Mouse (Mus musculus) forebrain, embryonic 10.5 days (tissue): Measurements from ENCODE around the gene Hist1h2ad. TPM values are rescaled to one million over a fixed set of nuclear protein-coding genes. Genes with fewer than 3 reads are reported as not detected.
A peak's percentile ranks its signal among the peaks of the same experiment; 100 is the strongest.
"Not testable (repeated sequence)": the region's sequence is repeated elsewhere in the genome, so short reads cannot be mapped to it uniquely, and the experiment has no call there.

Source experiments
- DNase-seq: peaks from one replicate; pipeline ENCODE4 v3.0.0-alpha.2; 2017; ENCODE audit warnings: low spot score; ENCODE audit errors: extremely low spot score
- H3K27ac ChIP-seq: fragments of 300-500 bp; sonication (generic); 2 replicates; pipeline ENCODE4 v1.5.1; 2016; ENCODE audit warnings: mild to moderate bottlenecking
- H3K27me3 ChIP-seq: fragments of 300-500 bp; sonication (generic); 2 replicates; pipeline ENCODE4 v1.6.1; 2016; ENCODE audit warnings: mild to moderate bottlenecking; ENCODE audit not compliant: poor library complexity, severe bottlenecking
- H3K36me3 ChIP-seq: fragments of 300-500 bp; sonication (generic); replicated peaks from 2 replicates; pipeline ENCODE4 v1.6.1; 2016; ENCODE audit warnings: mild to moderate bottlenecking, moderate library complexity
- H3K4me1 ChIP-seq: fragments of 300-500 bp; sonication (generic); 2 replicates; pipeline ENCODE4 v1.6.1; 2016
- H3K4me3 ChIP-seq: fragments of 300-500 bp; sonication (generic); 2 replicates; pipeline ENCODE4 v1.5.1; 2016; ENCODE audit warnings: mild to moderate bottlenecking, moderate library complexity
- H3K9me3 ChIP-seq: fragments of 300-500 bp; sonication (generic); 2 replicates; pipeline ENCODE4 v1.6.1; 2016; ENCODE audit warnings: mild to moderate bottlenecking, moderate library complexity
- WGBS: fragments of 180-500 bp; shearing (Covaris S2); methylation state at CpG from one replicate; pipeline ENCODE4 v1.1.7; 2016; 5-methylcytosine and 5-hydroxymethylcytosine counted together
- polyA plus RNA-seq: library from polyadenylated mRNA; unstranded; fragments of >200 nt; fragmentation: Nextera tagmentation; extraction: Ambion mirVana; gene quantifications from 2 replicates; pipeline ENCODE4 v1.2.1, GENCODE M21; 2016

Hist1h2ad gene
- polyA plus RNA-seq, 1 experiment from 2014 or later = 1.5 TPM

GRCm38 (mm10) chr13:23544787-23545120 is 29.4 kb upstream of the Hist1h2ad start:
- Histone ChIP-seq H3K4me1 (peaks cover 26% of the 10 kb centered on the region), H3K4me3 (peak overlapping the region; percentile 57), H3K27ac (peak overlapping the region; percentile 95)
- peak; percentile 14 for DNase-seq
- WGBS = 0% methylated on average over 14 of the region's 14 CpGs
- H3K36me3 ChIP-seq, H3K9me3 ChIP-seq, H3K27me3 ChIP-seq: not testable (repeated sequence)

- H3K27me3 ChIP-seq = no peaks in the 10 kb centered on the region
- H3K36me3 ChIP-seq = no peaks in the 10 kb centered on the region
- H3K27ac ChIP-seq = peak overlapping the region; percentile 76
- H3K4me1 ChIP-seq = peaks cover 36% of the 10 kb centered on the region
- no peaks in the 10 kb centered on the region for H3K9me3 ChIP-seq
- peak overlapping the region; percentile 31; the same call in 1 of the 2 replicates for H3K4me3 ChIP-seq
- 78% methylated on average over 5 of the region's 5 CpGs for WGBS
- DNase-seq = no peak
Measured at GRCm38 (mm10) chr13:23546694-23547093, 27.5 kb upstream of the Hist1h2ad start.

- Histone ChIP-seq H3K36me3 (no peaks in the 10 kb centered on the region), H3K9me3 (no peaks in the 10 kb centered on the region), H3K27ac (peak overlapping the region; percentile 98), H3K4me3 (peak overlapping the region; percentile 54), H3K27me3 (no peaks in the 10 kb centered on the region), H3K4me1 (peaks cover 48% of the 10 kb centered on the region)
- WGBS = 10% methylated on average over 3 of the region's 3 CpGs
- DNase-seq = peak; percentile 45
Measured at GRCm38 (mm10) chr13:23550761-23551145, 23.4 kb upstream of the Hist1h2ad start.

GRCm38 (mm10) chr13:23551146-23551834 is 22.9 kb upstream of the Hist1h2ad start, which contains the start of gene Hist1h4f:
Hist1h4f (minus strand) TSS chr13:23551648.
- H3K9me3 ChIP-seq, H3K27me3 ChIP-seq, H3K36me3 ChIP-seq: not testable (repeated sequence)
- Histone ChIP-seq H3K27ac (peak within 1 kb of the TSS; percentile 98), H3K4me1 (peaks cover 45% of the 10 kb centered on the region), H3K4me3 (peak within 1 kb of the TSS; percentile 54)
- under 1% methylated on average over 47 of the region's 47 CpGs for WGBS
- peak; percentile 93 for DNase-seq

- Histone ChIP-seq H3K4me1 (peaks cover 49% of the 10 kb centered on the region), H3K27me3 (no peaks in the 10 kb centered on the region), H3K9me3 (no peaks in the 10 kb centered on the region), H3K36me3 (no peaks in the 10 kb centered on the region), H3K4me3 (peak overlapping the region; percentile 54), H3K27ac (peak overlapping the region; percentile 98)
- WGBS = 61% methylated on average over 8 of the region's 8 CpGs
- no peak for DNase-seq
Measured at GRCm38 (mm10) chr13:23551931-23552914, 22.0 kb upstream of the Hist1h2ad start.

GRCm38 (mm10) chr13:23552962-23553361 is 21.2 kb upstream of the Hist1h2ad start, which contains the start of gene Hist1h1d:
Hist1h1d (plus strand) TSS chr13:23553262.
- H3K9me3 ChIP-seq = no peaks in the 10 kb centered on the region
- H3K27ac ChIP-seq = peak within 1 kb of the TSS; percentile 98
- DNase-seq = no peak
- peaks cover 50% of the 10 kb centered on the region for H3K4me1 ChIP-seq
- peak within 1 kb of the TSS; percentile 70; the same call in 1 of the 2 replicates for H3K4me3 ChIP-seq
- no peaks in the 10 kb centered on the region for H3K27me3 ChIP-seq
- H3K36me3 ChIP-seq = no peaks in the 10 kb centered on the region

GRCm38 (mm10) chr13:23554393-23554792 is 19.8 kb upstream of the Hist1h2ad start:
- Histone ChIP-seq H3K4me1 (peaks cover 45% of the 10 kb centered on the region), H3K27ac (peak overlapping the region; percentile 98), H3K4me3 (peak overlapping the region; percentile 70), H3K9me3 (no peaks in the 10 kb centered on the region), H3K36me3 (no peaks in the 10 kb centered on the region), H3K27me3 (no peaks in the 10 kb centered on the region)
- 28% methylated on average over 9 of the region's 9 CpGs for WGBS
- no peak for DNase-seq

- Histone ChIP-seq H3K9me3 (no peaks in the 10 kb centered on the region), H3K27me3 (no peaks in the 10 kb centered on the region), H3K27ac (peak overlapping the region; percentile 98), H3K36me3 (no peaks in the 10 kb centered on the region), H3K4me1 (peaks cover 44% of the 10 kb centered on the region), H3K4me3 (peak overlapping the region; percentile 70)
- peak; percentile 89 for DNase-seq
- WGBS = under 1% methylated on average over 54 of the region's 54 CpGs
Measured at GRCm38 (mm10) chr13:23554925-23555838, 19.0 kb upstream of the Hist1h2ad start.

GRCm38 (mm10) chr13:23555839-23556416 is 18.3 kb upstream of the Hist1h2ad start:
- peaks cover 36% of the 10 kb centered on the region for H3K4me1 ChIP-seq
- peak; percentile 80 for DNase-seq
- no peaks in the 10 kb centered on the region for H3K36me3 ChIP-seq

GRCm38 (mm10) chr13:23556906-23557305 is 17.3 kb upstream of the Hist1h2ad start:
- no peaks in the 10 kb centered on the region for H3K27me3 ChIP-seq
- peaks cover 32% of the 10 kb centered on the region for H3K4me1 ChIP-seq
- WGBS = 77% methylated on average over 3 of the region's 3 CpGs
- peak overlapping the region; percentile 70 for H3K4me3 ChIP-seq
- H3K9me3 ChIP-seq = no peaks in the 10 kb centered on the region
- DNase-seq = no peak
- no peaks in the 10 kb centered on the region for H3K36me3 ChIP-seq
- peak overlapping the region; percentile 98 for H3K27ac ChIP-seq

More at GRCm38 (mm10) chr13:23555839-23556416, 18.3 kb upstream of the Hist1h2ad start:
- under 1% methylated on average over 18 of the region's 18 CpGs for WGBS
- H3K27ac ChIP-seq = peak overlapping the region; percentile 98
- H3K9me3 ChIP-seq = no peaks in the 10 kb centered on the region
- peak overlapping the region; percentile 70 for H3K4me3 ChIP-seq
- H3K27me3 ChIP-seq = no peaks in the 10 kb centered on the region

GRCm38 (mm10) chr13:23560699-23561098 is 13.5 kb upstream of the Hist1h2ad start:
- peaks cover 18% of the 10 kb centered on the region for H3K4me1 ChIP-seq
- peak overlapping the region; percentile 82 for H3K27ac ChIP-seq
- H3K4me3 ChIP-seq = peak overlapping the region; percentile 30; the same call in 1 of the 2 replicates
- H3K27me3 ChIP-seq, H3K9me3 ChIP-seq, H3K36me3 ChIP-seq: not testable (repeated sequence)
- 15% methylated on average over 2 of the region's 2 CpGs for WGBS
- peak; percentile 33 for DNase-seq

GRCm38 (mm10) chr13:23561531-23561882 is 12.7 kb upstream of the Hist1h2ad start:
- DNase-seq, H3K27me3 ChIP-seq, H3K9me3 ChIP-seq, H3K36me3 ChIP-seq: not testable (repeated sequence)
- Histone ChIP-seq H3K4me3 (peak overlapping the region; percentile 54), H3K4me1 (peaks cover 16% of the 10 kb centered on the region), H3K27ac (peak overlapping the region; percentile 98)
- 0% methylated on average over 2 of the region's 5 CpGs for WGBS
